Mouse (Mus musculus): ENCODE measurements around the gene Gtf3c2.

Gene Gtf3c2

DNA sequence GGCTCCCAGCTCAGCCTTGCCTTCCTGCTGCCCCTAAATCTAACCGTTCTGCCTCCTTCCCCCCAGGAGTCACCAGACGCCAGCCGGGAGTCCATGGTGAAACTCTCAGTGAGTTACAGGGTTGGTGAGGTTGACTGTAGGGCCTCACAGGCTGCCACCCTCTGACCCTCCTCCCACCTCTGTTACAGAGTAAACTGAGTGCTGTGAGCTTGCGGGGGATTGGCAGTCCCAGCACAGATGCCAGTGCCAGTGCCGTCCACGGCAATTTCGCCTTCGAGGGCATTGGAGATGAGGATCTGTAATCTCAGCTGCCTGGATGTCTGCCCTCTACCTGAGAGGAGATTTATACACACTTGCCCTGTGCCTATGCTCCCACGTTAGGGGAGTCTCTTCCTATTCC, 18.2 kb upstream of the Gtf3c2 start:
- no peak for DNase-seq (ENCODE audit: low spot score)

- no peak for DNase-seq (ENCODE audit: low spot score)
These were observed 17.1 kb upstream of the Gtf3c2 start for GRCm38 (mm10) chr5:31197072-31197471.

- no peak for DNase-seq (ENCODE audit: low spot score)
These were observed 16.3 kb upstream of the Gtf3c2 start for GRCm38 (mm10) chr5:31196207-31196606.

- DNase-seq (ENCODE audit: low spot score), result no peak
These were observed 15.7 kb upstream of the Gtf3c2 start for GRCm38 (mm10) chr5:31195671-31196070.

- no peak for DNase-seq (ENCODE audit: low spot score)
These were observed 14.8 kb upstream of the Gtf3c2 start for GRCm38 (mm10) chr5:31194486-31195485.

- no peak for DNase-seq (ENCODE audit: low spot score)
These were observed 13.8 kb upstream of the Gtf3c2 start for GRCm38 (mm10) chr5:31193631-31194281.

DNA sequence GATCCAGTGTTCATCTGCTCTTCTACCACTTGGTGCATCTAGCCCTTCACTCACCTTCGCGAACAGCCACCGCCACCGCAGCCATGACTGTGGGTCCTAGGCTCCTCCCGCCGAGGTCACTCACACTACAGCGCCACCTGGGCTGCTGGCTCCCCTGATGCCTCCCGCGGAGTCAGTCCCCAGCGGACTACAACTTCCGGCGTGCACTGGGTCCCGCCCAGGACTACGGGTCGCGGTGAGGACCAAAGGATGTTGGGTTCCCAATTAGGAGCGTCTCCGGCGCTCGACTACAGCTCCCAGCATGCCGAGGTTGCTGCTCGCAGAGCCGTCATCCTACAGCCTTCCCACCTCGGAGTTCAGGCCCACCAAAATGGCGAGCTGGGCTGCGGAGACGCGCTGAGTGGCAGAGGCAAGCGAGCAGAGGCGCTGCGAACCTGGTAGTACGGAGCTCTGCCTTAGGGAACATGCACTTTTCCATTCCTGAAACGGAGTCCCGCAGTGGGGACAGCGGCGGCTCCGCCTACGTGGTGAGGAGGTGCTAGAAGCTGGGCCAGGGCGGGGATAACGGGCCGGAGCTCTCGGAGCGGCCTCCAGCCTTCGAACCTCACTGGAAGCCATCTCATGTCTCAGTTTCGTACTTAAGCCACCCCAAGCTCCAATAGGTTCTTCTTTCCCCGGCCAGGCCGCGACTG, 13.1 kb upstream of the Gtf3c2 start, which contains the start of the genes Snx17 and Eif2b4:
TSS of gene Snx17 (plus strand) at position 289 of the 692 bp plus-strand sequence.
TSS of gene Eif2b4 (minus strand) at position 492 of the 692 bp plus-strand sequence.
- DNase-seq (ENCODE audit: low spot score), result peak; percentile 98

- DNase-seq (ENCODE audit: low spot score), result peak; percentile 39
These were observed 12.3 kb upstream of the Gtf3c2 start for GRCm38 (mm10) chr5:31192045-31192938.

GRCm38 (mm10) chr5:31190201-31190600, 10.3 kb upstream of the Gtf3c2 start:
- no peak for DNase-seq (ENCODE audit: low spot score)

DNA sequence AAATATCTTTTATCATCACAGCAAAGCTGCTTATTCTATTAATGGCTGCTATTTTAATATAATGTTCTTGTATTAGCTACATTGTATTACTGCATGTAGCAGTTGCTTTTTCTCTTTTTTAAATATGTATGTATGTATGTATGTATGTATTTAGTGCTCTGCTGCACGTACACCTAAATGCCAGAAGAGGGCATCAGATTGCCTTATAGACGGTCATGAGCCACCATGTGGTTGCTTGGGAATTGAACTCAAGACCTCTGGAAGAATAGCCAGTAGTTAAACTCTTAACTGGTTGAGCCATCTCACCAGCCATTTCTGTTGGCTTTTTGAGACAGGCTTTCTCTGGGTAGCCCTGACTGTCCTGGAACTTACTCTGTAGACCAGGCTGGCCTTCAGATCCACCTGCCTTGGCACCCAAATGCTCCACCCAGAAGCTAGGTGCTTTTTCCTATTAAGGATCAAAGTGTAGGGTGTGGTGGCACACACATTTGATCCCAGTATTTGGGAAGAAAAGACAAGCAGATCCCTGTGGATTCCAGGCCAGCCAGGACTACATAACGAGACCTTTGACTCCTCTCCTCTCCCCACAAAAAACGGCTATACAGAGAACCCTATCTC, 8.4 kb upstream of the Gtf3c2 start:
- no peak for DNase-seq (ENCODE audit: low spot score)

GRCm38 (mm10) chr5:31183678-31184077, 3.7 kb upstream of the Gtf3c2 start:
- no peak for DNase-seq (ENCODE audit: low spot score)

DNA sequence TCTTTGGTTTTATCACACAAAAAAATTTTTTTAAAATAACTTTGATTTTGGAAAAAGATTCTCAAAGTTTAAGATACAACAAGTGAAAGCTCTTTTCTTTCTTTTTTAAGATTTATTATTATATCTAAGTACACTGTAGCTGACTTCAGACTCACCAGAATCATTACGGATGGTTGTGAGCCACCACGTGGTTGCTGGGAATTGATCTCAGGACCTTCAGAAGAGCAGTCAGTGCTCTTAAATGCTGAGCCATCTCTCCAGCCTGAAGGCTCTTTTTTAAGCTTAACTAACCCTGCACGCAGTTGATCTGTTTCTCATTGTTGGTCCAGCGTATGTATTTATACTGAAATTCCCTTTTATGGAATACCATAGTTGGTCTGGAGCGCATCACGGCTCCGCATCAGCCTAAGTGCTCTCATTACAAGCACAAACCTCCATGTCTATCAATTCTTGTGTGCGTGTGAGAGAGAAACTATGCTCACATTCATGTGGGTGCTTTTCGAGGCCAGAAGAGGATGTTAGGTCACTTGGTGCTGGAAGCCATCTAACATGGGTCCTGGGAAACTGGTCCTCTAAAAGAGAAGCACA, 1.3 kb upstream of the Gtf3c2 start:
- no peak for DNase-seq (ENCODE audit: low spot score)

DNA sequence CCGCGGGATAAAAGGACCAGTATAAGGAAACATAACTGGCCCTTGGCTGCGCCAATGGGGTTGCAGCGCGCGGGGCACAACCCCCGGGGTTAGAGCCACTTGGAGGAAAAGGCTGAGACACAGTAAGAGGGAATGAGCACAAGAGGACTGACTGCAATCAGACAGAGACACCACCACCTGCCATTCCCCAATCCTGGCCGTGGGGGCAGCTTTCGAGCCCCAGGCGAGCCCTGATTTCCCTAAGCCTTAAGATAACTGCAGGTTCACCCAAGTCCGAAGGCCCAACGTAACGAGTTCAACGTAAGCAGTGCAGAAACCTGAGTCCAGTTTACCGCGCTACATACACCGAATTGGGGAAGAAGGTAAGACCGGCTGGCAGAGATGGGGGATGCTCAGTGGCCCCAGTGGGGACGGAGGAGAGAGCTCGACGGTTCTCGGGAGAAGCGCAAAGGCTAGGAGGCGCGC, 611 bp downstream of the Gtf3c2 start:
- DNase-seq (ENCODE audit: low spot score), result no peak

DNA sequence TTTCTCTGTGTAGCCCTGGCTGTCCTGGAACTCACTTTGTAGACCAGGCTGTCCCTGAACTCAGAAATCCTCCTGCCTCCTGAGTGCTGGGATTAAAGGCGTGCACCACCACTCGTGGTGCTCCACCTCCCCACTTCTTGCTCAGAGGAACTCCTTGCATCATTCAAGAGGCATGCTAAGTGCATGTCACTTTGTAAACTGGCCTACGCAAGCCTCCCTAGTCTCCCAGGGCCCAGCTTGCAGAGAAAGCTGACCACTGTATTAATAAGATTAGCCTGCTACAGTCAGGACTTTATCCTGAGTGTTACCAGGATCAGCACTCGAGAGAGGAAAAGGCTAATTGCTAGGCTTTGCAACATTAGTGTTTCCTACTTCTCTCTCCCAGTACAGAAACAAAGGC, 11.3 kb downstream of the Gtf3c2 start:
- DNase-seq (ENCODE audit: low spot score), result no peak

DNA sequence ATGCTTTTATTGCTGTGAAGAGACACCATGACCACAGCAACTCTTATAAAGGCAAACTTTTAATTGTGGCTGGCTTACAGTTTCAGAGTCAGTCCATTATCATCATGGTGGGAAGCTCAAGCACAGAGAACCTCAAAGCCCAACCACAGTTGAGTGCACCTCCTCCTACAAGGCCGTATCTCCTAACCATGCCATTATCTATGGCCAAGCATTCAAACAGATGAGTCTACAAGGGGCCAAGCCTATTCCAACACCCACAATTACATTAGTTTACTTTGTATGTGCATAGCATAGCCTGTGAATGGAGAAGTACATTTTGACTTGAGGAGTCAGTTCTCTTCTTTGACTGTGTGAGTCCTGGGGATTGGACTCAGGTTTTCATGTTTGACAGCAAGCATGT, 15.1 kb downstream of the Gtf3c2 start:
- DNase-seq (ENCODE audit: low spot score), result no peak

GRCm38 (mm10) chr5:31162462-31162861, 17.5 kb downstream of the Gtf3c2 start:
- no peak for DNase-seq (ENCODE audit: low spot score)

GRCm38 (mm10) chr5:31154152-31154553, 25.8 kb downstream of the Gtf3c2 start, which contains the start of gene Mpv17:
Gene Mpv17, minus strand, starts transcription at chr5:31154251.
- DNase-seq (ENCODE audit: low spot score), result peak; percentile 46

GRCm38 (mm10) chr5:31153516-31154151, 26.3 kb downstream of the Gtf3c2 start:
- no peak for DNase-seq (ENCODE audit: low spot score)

GRCm38 (mm10) chr5:31151746-31152145, 28.2 kb downstream of the Gtf3c2 start:
- no peak for DNase-seq (ENCODE audit: low spot score)

- no peak for DNase-seq (ENCODE audit: low spot score)
These were observed 30.2 kb downstream of the Gtf3c2 start for GRCm38 (mm10) chr5:31149781-31150180.
